Mouse (Mus musculus) bone marrow macrophage, adult 2 months (primary cell): ENCODE results near the gene Rinl. TPM values are rescaled to one million over a fixed set of nuclear protein-coding genes. Genes with fewer than 3 reads are reported as not detected.

ENCODE experiments used
- H3K27ac ChIP-seq: 2 replicates; pipeline ENCODE4 v1.5.1; 2012; ENCODE audit warnings: low read depth, low read length; ENCODE audit not compliant: insufficient read depth
- H3K4me1 ChIP-seq: 2 replicates; pipeline ENCODE4 v1.6.1; 2012; ENCODE audit warnings: low read length; ENCODE audit not compliant: control insufficient read depth, insufficient read depth
- H3K4me3 ChIP-seq: 2 replicates; pipeline ENCODE4 v1.5.1; 2012; ENCODE audit warnings: mild to moderate bottlenecking, low read length, moderate library complexity; ENCODE audit not compliant: insufficient read depth
- CTCF ChIP-seq: IDR thresholded peaks from 2 replicates; pipeline ENCODE4 v1.5.1; 2012; ENCODE audit warnings: low read depth, mild to moderate bottlenecking, low read length, moderate library complexity
- POLR2A ChIP-seq: IDR thresholded peaks from 2 replicates; pipeline ENCODE4 v1.6.1; 2012; ENCODE audit warnings: mild to moderate bottlenecking, low read depth, low read length, borderline replicate concordance
- polyA plus RNA-seq: library from polyadenylated mRNA; stranded (reverse); fragments of >200 nt; gene quantifications from 2 replicates; pipeline ENCODE4 v1.2.4, GENCODE M21; 2012; ENCODE audit not compliant: missing spikeins, insufficient read depth, insufficient read length

The Rinl gene
- polyA plus RNA-seq, 1 experiment: 36.4 TPM

DNA sequence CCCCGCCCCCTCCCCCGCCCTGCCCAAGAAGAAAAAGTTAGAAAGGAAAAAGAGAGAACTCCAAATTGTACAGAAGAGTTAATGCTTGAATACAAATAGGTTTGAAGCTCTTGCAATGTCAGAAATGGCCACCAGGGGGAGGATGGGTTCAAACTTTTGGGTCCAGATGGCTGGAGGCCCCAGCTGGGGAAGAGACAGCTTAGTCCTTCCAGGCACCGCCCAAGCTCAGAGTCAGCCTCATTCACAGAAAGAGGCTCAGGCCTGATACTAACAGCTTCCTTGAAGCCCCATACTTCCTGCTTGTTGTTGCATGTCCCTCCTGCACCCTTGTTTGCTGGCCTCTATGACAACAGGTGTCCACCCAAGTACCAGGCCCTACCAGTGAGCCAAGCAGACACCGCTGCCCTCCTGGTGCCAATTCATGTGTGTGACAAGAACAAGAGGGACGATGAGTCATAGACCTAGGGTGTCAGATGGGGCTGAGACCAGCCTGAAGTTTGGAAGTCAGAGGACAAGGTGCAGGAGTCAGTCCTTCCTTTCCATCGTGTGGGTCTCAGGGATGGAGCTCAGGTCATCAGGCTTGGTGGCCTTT, 8.6 kb upstream of the Rinl start:
- TF ChIP-seq CTCF (peak; percentile 60), POLR2A (no peak)
- H3K27ac ChIP-seq: peak overlapping the region; percentile 89
- H3K4me1 ChIP-seq: peaks cover 19% of the 10 kb centered on the region
- 0 out of 2 replicates have a peak overlapping the region, but pooled peaks have one; percentile 7 for H3K4me3 ChIP-seq

DNA sequence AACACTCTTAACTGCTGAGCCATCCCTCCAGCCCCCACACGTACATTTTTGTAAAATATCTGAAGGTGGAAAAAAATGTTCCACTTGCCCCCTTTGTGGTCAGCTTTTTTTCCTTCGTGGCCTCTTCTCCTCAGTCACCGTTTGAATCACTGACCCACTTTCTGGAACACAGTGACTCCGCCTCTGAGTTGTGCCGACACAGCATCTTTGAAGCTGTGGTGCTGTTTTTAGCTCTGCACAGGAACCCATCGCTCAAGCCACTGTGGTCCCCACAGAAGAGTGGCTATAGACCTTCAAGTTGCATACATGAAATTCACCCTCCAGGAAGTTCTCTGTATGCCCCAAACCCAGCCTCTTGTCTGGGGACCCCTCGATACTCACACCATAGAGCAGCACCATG, 7.9 kb upstream of the Rinl start:
- Histone ChIP-seq H3K4me1 (peaks cover 19% of the 10 kb centered on the region), H3K4me3 (0 out of 2 replicates have a peak overlapping the region, but pooled peaks have one; percentile 7), H3K27ac (peak overlapping the region; percentile 89)
- TF ChIP-seq POLR2A (no peak), CTCF (no peak)

DNA sequence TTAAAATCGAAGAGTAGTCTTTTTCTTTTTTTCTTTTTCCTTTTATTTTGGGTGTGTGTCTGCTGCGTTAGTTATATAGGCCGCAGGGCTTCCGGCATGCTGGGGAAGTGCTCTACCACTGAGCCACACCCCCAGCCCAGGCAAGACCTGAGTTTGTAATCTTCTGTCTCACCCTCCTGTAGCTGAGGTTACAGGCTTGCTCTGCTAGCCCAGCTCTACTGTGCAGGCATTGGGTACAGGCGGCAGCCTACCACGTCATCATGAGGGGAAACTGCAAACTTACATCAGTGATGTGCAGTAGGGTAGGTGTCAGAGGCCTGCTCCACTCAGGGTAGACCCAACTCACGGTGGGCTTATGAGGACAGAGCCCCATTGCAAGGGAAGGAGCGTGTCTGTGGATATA, 7.5 kb upstream of the Rinl start:
- H3K4me3 ChIP-seq: no peak overlapping the region
- H3K27ac ChIP-seq: peak overlapping the region; percentile 89
- peaks cover 19% of the 10 kb centered on the region for H3K4me1 ChIP-seq

DNA sequence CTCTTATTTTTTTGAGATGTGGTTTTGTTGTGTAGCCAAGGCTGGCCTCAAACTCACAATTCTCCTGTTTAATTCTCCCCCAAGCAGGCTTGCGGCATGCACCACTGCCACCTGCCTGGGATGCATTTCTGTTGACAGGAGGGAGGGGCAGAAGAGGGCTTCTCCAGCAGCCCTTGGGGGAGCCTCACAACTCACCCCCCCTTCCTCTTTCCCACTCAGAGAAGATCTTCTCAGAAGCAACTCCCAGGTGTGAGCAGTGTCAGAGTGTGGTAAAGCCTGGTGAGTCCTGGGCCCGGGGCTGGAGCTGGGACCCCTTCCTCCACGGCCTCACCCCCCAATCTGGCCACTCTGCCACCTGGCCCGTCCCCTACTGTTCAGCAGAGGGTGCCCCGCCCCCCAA, 3.6 kb upstream of the Rinl start:
- Histone ChIP-seq H3K4me1 (peaks cover 29% of the 10 kb centered on the region), H3K4me3 (no peak overlapping the region), H3K27ac (no peak overlapping the region)
- TF ChIP-seq CTCF (no peak), POLR2A (no peak)

More for the DNA sequence above, 7.5 kb upstream of the Rinl start:
- TF ChIP-seq CTCF (no peak), POLR2A (no peak)

DNA sequence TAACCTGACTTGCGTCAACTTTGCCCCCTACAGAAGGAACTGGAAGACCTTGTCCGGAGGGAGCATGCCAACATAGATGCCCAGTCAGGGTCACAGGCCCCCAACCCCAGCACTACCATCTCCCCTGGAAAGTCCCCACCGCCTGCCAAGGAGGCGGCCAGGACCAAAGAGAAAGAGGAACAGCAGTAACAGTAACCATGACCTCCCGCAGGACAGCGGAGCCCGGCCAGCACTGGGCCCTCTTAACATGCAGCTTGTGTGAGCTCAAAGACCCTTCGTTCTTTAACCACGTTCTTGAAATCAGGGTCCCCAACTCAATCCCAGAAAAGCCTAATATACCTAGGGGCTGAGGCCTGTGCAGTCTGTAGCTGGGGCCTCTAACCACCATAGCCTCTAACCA, 885 bp upstream of the Rinl start:
- TF ChIP-seq POLR2A (no peak), CTCF (no peak)
- H3K27ac ChIP-seq: no peak overlapping the region
- no peak overlapping the region for H3K4me3 ChIP-seq
- H3K4me1 ChIP-seq: peaks cover 10% of the 10 kb centered on the region

DNA sequence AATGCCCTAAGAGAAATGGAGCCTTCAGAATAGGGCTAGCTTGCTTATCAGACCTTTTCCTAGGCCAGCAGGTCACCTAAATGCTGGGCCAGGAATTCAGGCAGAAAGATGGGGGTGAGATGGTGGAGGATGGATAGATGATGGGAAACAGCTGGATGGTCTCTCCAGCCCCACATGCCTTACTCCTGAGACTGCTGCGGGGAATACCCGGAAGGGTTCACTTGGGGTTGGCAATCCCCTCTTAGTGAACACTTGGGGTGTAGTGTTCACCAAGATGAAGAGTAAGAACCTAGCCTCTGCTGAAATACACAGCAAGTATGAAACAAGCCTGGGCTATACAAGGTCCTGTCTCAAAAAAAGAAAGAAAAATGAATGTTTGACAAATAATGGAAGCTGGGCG, 466 bp downstream of the Rinl start:
- no peak for TF ChIP-seq POLR2A
- H3K27ac ChIP-seq: no peak overlapping the region
- no peak overlapping the region for H3K4me3 ChIP-seq
- peaks cover 10% of the 10 kb centered on the region for H3K4me1 ChIP-seq

DNA sequence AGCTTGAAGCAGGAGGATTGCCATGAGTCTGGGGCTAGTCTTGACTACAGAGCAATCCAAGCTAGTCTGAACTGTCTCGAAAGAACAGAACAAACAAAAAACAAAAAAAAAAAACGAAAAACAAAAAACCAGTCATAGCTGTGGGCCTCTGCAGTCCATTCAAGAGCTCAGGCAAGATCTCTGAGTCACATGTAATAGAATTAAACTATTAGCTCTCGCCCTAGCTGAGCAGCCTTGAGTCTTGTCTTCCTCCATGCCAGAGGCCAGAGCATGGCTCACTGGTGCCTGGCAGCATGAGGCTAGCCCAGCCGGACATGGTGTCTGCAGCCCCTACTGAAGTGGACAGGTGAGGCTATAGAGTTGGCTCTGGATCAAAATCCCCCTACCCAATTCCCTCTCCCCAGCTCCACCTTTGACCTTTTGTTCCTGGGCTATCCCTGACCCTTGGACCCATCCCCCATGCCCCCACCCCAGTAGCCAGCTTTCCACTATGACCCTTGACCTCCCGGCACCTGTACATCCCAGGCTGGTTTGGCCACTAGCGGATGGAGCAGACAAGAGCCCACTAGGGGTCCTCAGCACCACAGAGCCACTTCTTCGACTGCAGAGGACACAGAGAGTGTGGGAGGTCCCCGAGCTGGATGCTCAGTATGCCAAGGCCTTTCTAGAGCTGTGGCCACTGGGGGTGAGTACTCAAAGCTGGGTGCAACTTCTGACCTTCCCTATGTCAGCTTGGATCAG, 1.5 kb downstream of the Rinl start:
- Histone ChIP-seq H3K4me3 (no peak overlapping the region), H3K27ac (no peak overlapping the region), H3K4me1 (peaks cover 13% of the 10 kb centered on the region)
- TF ChIP-seq CTCF (no peak), POLR2A (no peak)

DNA sequence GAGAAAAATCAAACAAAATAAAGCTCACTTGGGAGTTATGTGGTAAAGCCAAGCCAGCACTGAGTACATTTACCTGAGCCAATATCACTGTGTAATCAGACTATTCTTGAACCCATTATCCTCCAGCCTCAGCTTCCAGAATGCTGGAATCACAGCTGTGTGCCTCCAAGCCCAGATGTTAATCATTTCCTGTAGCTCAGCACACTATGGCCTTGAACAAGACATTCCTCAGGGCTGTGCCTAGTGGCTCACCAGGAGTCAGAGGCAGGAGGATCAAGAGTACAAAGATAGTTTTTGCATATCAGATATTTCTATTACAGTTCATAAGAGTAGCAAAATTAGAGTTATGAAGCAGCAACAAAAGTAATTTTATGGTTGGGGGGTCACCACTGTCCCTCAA, 2.9 kb downstream of the Rinl start:
- Histone ChIP-seq H3K4me1 (peaks cover 16% of the 10 kb centered on the region), H3K27ac (no peak overlapping the region), H3K4me3 (no peak overlapping the region)
- TF ChIP-seq POLR2A: no peak
- TF ChIP-seq CTCF: no peak

DNA sequence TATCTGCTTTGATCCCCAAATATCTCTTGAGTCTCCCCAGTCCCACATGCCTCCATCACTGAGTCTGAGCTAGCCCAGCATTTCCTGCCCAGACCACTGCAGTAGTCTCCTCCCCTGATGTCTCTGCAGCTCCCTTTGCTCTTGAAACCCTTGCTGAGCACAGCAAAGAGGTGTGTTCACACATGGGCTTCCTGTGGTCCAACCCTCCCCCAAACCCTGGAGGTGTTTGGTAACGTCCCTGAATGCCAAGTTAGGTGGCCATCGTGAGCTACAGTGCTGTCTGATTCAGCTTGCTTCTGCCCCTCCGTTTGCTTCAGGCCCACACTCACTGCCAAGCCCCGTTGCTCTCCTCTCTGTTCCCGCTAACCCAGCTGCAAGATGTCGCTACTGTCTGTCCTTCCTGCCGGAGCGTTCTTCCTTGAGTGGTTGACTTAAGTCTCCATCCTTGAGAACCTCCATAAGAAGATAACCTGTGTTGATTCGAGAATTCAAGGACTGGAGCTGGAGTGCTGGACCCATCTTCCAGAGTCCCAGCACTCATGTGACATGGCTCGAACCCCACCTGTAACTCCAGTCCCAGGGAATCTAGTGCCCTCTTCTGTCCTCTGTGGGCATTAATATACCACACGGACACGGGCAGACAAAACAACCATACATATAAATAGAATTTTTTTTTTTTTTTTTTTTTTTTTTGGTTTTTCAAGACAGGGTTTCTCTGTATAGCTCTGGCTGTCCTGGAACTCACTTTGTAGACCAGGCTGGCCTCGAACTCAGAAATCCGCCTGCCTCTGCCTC, 3.8 kb downstream of the Rinl start:
- Histone ChIP-seq H3K4me3 (no peak overlapping the region), H3K4me1 (peaks cover 18% of the 10 kb centered on the region), H3K27ac (no peak overlapping the region)
- no peak for TF ChIP-seq CTCF
- TF ChIP-seq POLR2A: no peak

DNA sequence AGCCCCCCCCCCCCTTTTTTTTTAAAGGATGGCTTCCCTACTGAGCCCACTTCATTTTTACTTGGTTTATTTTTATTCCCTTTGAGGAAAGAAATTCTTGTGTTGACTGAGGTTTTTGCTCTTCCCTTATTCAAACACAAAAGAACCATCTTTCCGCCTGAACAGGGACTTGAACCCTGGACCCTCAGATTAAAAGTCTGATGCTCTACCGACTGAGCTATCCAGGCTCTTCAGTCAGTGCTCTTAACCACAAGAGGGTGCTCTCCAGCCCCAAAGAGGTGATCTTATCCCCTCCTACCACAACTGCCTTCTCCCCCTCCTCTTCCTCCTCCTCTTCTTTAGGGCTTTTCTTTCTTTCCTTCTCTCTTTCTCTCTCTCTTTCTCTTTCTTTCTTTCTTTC, 5.1 kb downstream of the Rinl start:
- Histone ChIP-seq H3K4me3 (no peak overlapping the region), H3K4me1 (peaks cover 13% of the 10 kb centered on the region), H3K27ac (no peak overlapping the region)
- TF ChIP-seq CTCF: no peak
- no peak for TF ChIP-seq POLR2A
